Mouse (Mus musculus) liver, embryonic 14.5 days (tissue): ENCODE measurements around the gene Mecp2.

ENCODE experiments used
- CTCF ChIP-seq: IDR thresholded peaks from 2 replicates; pipeline ENCODE4 v1.5.1; 2016; ENCODE audit warnings: antibody characterized with exemption, low read depth, control low read depth
- EP300 ChIP-seq: IDR thresholded peaks from 2 replicates; pipeline ENCODE4 v1.6.1; 2016; ENCODE audit warnings: antibody characterized with exemption, low read depth

- TF ChIP-seq EP300 (no peak), CTCF (no peak)
Measured at GRCm38 (mm10) chrX:74105916-74106315, 29.2 kb downstream of the Mecp2 start.
